Mouse (Mus musculus): ENCODE data around the gene Ypel2. TPM values are rescaled to one million over a fixed set of nuclear protein-coding genes. Genes with fewer than 3 reads are reported as not detected.

Gene Ypel2
- total RNA-seq, 4 experiments from 2014 or later: 8.2 to 15.7 (median 11.9) TPM

- DNase-seq (ENCODE audit: low spot score): no peak
Observed at GRCm38 (mm10) chr11:86962362-86962761, 31.1 kb downstream of the Ypel2 start.

GRCm38 (mm10) chr11:86961510-86962303 lies 31.8 kb downstream of the Ypel2 start:
- peak; percentile 82 for DNase-seq (ENCODE audit: low spot score)

- no peak for DNase-seq (ENCODE audit: low spot score)
Observed at GRCm38 (mm10) chr11:86960331-86960730, 33.2 kb downstream of the Ypel2 start.

- DNase-seq (ENCODE audit: low spot score): no peak
Observed at GRCm38 (mm10) chr11:86958721-86959675, 34.5 kb downstream of the Ypel2 start.

- peak; percentile 68 for DNase-seq (ENCODE audit: low spot score)
Observed at GRCm38 (mm10) chr11:86958182-86958581, 35.3 kb downstream of the Ypel2 start.

GRCm38 (mm10) chr11:86956363-86956762 lies 37.1 kb downstream of the Ypel2 start:
- DNase-seq (ENCODE audit: low spot score): no peak

GRCm38 (mm10) chr11:86954616-86955270 lies 38.8 kb downstream of the Ypel2 start:
- peak; percentile 64 for DNase-seq (ENCODE audit: low spot score)

GRCm38 (mm10) chr11:86953096-86953495 lies 40.4 kb downstream of the Ypel2 start:
- DNase-seq (ENCODE audit: low spot score): peak; percentile 59

GRCm38 (mm10) chr11:86952659-86953058 lies 40.8 kb downstream of the Ypel2 start:
- no peak for DNase-seq (ENCODE audit: low spot score)

- DNase-seq (ENCODE audit: low spot score): no peak
Observed at GRCm38 (mm10) chr11:86951672-86952071, 41.8 kb downstream of the Ypel2 start.

- DNase-seq (ENCODE audit: low spot score): peak; percentile 64
Observed at GRCm38 (mm10) chr11:86950491-86950890, 43.0 kb downstream of the Ypel2 start.

GRCm38 (mm10) chr11:86949951-86950441 lies 43.5 kb downstream of the Ypel2 start:
- DNase-seq (ENCODE audit: low spot score): peak; percentile 84

- no peak for DNase-seq (ENCODE audit: low spot score)
Observed at GRCm38 (mm10) chr11:86946644-86947195, 46.8 kb downstream of the Ypel2 start.

- DNase-seq (ENCODE audit: low spot score): no peak
Observed at GRCm38 (mm10) chr11:86945933-86946332, 47.6 kb downstream of the Ypel2 start.

GRCm38 (mm10) chr11:86945058-86945457 lies 48.4 kb downstream of the Ypel2 start:
- DNase-seq (ENCODE audit: low spot score): no peak

- no peak for DNase-seq (ENCODE audit: low spot score)
Observed at GRCm38 (mm10) chr11:86944539-86944938, 49.0 kb downstream of the Ypel2 start.

GRCm38 (mm10) chr11:86941904-86942303 lies 51.6 kb downstream of the Ypel2 start:
- DNase-seq (ENCODE audit: low spot score): no peak

- no peak for DNase-seq (ENCODE audit: low spot score)
Observed at GRCm38 (mm10) chr11:86939503-86939902, 54.0 kb downstream of the Ypel2 start.

GRCm38 (mm10) chr11:86938551-86938950 lies 55.0 kb downstream of the Ypel2 start:
- no peak for DNase-seq (ENCODE audit: low spot score)

- no peak for DNase-seq (ENCODE audit: low spot score)
Observed at GRCm38 (mm10) chr11:86938108-86938507, 55.4 kb downstream of the Ypel2 start.

- no peak for DNase-seq (ENCODE audit: low spot score)
Observed at GRCm38 (mm10) chr11:86936938-86937337, 56.6 kb downstream of the Ypel2 start.

All from heart, adult 8-10 months (tissue).